Mouse (Mus musculus): ENCODE measurements around the gene Slc5a6. TPM values are rescaled to one million over a fixed set of nuclear protein-coding genes. Genes with fewer than 3 reads are reported as not detected.

Slc5a6 gene
- polyA plus RNA-seq (2012; rRNA removed) = 16.3 and 19.1 TPM in 2 replicates

- peak within 1 kb of the TSS; percentile 92 for H3K4me3 ChIP-seq (replicated peaks; ENCODE audit: extremely low read depth, low read depth, low read length)
- TF ChIP-seq POLR2A (IDR thresholded peaks at IDR 0.05; ENCODE audit: borderline replicate concordance, extremely low read depth, low read depth, low read length) (no peak), CTCF (IDR thresholded peaks at IDR 0.05; ENCODE audit: insufficient read depth, low read length) (peak; percentile 61)
- peak; percentile 28 for DNase-seq
- under 1% methylated on average over 23 of the region's 23 CpGs for WGBS
- H3K4me1 ChIP-seq (ENCODE audit: control insufficient read depth, insufficient read depth, low read length) = peaks cover 3% of the 10 kb centered on the region
These were observed at the start of gene Slc5a6 for GRCm38 (mm10) chr5:31048763-31049641. Gene Slc5a6 (minus strand): TSS chr5:31048924.

GRCm38 (mm10) chr5:31095711-31096480, 47.2 kb upstream of the Slc5a6 start:
- Histone ChIP-seq H3K4me1 (ENCODE audit: control insufficient read depth, insufficient read depth, low read length) (peaks cover 4% of the 10 kb centered on the region; the same call in 1 of the 2 replicates), H3K4me3 (replicated peaks; ENCODE audit: extremely low read depth, low read depth, low read length) (peak overlapping the region; percentile 7)
- no peak for DNase-seq
- TF ChIP-seq POLR2A (IDR thresholded peaks at IDR 0.05; ENCODE audit: borderline replicate concordance, extremely low read depth, low read depth, low read length) = no peak
- no peak for TF ChIP-seq CTCF (IDR thresholded peaks at IDR 0.05; ENCODE audit: insufficient read depth, low read length)
- 36% methylated on average over 11 of the region's 11 CpGs for WGBS

GRCm38 (mm10) chr5:31094799-31095691, 46.3 kb upstream of the Slc5a6 start:
- WGBS = under 1% methylated on average over 59 of the region's 59 CpGs
- peaks cover 4% of the 10 kb centered on the region; the same call in 1 of the 2 replicates for H3K4me1 ChIP-seq (ENCODE audit: control insufficient read depth, insufficient read depth, low read length)
- TF ChIP-seq CTCF (IDR thresholded peaks at IDR 0.05; ENCODE audit: insufficient read depth, low read length) = no peak
- TF ChIP-seq POLR2A (IDR thresholded peaks at IDR 0.05; ENCODE audit: borderline replicate concordance, extremely low read depth, low read depth, low read length) = no peak
- peak; percentile 59 for DNase-seq
- peak overlapping the region; percentile 15 for H3K4me3 ChIP-seq (replicated peaks; ENCODE audit: extremely low read depth, low read depth, low read length)

DNA sequence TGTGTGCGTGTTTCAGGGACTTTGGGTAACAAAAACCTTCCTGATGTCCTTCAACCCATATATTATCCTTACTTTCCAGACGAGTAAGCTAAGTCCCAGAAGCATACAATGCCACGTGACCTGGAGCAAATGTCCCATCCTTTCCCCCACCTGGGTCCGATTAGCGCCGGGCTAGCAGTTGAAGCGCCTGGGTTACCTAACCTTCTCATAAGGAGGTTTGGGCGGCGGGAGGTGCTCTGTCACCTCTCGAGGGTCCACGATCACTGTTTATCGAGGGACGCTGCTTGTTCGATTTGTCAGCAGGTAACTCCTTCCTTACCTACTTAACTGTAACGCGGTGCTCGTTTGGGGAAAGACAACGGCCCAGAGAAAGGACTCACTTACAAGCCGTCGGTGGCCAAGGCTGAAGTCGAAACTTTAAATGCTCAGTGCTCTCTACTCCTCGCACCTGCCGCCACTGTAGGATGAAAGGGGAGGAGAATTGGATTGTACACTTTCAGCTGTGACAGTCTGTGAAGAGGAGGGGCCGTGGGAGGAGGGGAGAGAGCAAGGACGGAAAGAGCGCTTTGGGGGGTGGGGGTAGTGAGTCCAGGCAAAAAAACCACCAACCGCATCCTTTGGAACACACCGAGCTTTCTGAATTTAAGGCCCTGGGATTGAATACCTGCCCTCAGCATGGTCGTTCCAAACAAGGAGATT, 45.5 kb upstream of the Slc5a6 start:
- TF ChIP-seq CTCF (IDR thresholded peaks at IDR 0.05; ENCODE audit: insufficient read depth, low read length) (no peak), POLR2A (IDR thresholded peaks at IDR 0.05; ENCODE audit: borderline replicate concordance, extremely low read depth, low read depth, low read length) (no peak)
- H3K4me1 ChIP-seq (ENCODE audit: control insufficient read depth, insufficient read depth, low read length) = peaks cover 4% of the 10 kb centered on the region; the same call in 1 of the 2 replicates
- WGBS = 2% methylated on average over 29 of the region's 29 CpGs
- H3K4me3 ChIP-seq (replicated peaks; ENCODE audit: extremely low read depth, low read depth, low read length) = no peak overlapping the region
- DNase-seq = no peak

DNA sequence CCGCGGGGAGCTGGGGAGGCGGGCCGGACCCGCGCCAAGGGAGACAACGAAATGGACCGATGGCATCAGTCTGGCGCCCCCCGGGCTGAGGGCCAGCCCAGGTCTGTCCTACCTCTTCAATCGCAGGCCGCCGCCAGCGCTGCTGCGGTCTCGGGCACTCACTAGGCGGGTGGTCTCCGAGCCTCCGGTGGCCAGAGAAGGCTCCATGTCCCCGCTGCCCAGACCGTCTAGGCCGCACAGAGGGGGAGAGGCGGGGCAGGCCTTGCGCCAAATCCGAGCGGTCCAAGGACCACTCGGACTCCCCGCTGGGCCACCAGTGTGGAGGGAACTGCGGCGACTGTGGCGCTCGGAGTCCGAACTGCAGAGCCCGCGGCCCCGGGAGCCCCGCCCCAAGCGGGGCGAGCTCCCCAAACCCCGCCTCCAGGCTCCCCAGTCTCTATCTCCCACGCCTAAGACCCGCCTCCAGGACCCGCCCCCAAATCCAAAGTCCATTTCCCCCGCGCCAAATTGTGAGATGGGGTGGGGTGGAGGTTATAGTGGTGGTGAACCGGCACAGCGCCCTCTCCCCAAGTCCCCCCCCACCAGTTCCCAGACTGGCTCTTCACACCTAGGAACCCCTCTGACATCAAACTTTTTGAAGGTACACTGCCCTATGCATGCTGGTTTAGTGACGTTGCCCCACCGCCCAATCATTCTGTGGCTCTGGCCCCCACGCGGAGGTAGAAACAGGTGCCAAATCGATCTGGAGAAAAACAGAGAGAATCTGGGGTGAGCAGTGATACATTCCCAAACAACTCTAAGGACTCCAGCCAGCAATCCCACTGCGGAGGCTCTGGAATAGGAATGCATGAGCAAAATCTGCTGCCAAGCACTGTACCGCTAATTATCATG, 44.7 kb upstream of the Slc5a6 start:
- H3K4me1 ChIP-seq (ENCODE audit: control insufficient read depth, insufficient read depth, low read length) = peaks cover 4% of the 10 kb centered on the region; the same call in 1 of the 2 replicates
- TF ChIP-seq POLR2A (IDR thresholded peaks at IDR 0.05; ENCODE audit: borderline replicate concordance, extremely low read depth, low read depth, low read length) (no peak), CTCF (IDR thresholded peaks at IDR 0.05; ENCODE audit: insufficient read depth, low read length) (no peak)
- WGBS = 2% methylated on average over 53 of the region's 54 CpGs
- H3K4me3 ChIP-seq (replicated peaks; ENCODE audit: extremely low read depth, low read depth, low read length) = no peak overlapping the region
- peak; percentile 31 for DNase-seq

GRCm38 (mm10) chr5:31092231-31092975, 43.7 kb upstream of the Slc5a6 start:
- WGBS = 5% methylated on average over 43 of the region's 53 CpGs
- H3K4me1 ChIP-seq (ENCODE audit: control insufficient read depth, insufficient read depth, low read length) = peaks cover 4% of the 10 kb centered on the region; the same call in 1 of the 2 replicates
- H3K4me3 ChIP-seq (replicated peaks; ENCODE audit: extremely low read depth, low read depth, low read length) = no peak overlapping the region
- TF ChIP-seq CTCF (IDR thresholded peaks at IDR 0.05; ENCODE audit: insufficient read depth, low read length) (no peak), POLR2A (IDR thresholded peaks at IDR 0.05; ENCODE audit: borderline replicate concordance, extremely low read depth, low read depth, low read length) (no peak)
- DNase-seq = no peak

DNA sequence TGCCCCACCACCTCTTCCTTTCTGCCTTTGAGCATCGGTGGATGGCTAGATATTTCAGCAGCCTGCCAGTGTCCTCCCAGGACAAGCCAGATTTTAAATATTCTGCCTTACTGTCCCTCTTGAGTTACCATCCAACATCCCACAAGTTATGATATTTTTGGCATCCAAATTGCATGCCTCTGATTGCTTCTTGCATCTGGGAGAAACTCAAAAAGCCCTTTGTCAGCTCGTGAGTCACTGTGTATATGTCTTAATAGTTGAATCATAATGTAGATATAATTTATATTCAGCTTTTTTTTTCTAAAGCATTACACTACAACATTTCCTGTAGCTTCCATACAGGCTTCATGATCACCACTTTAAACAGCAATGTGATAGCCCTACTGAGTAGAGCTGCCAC, 38.4 kb upstream of the Slc5a6 start:
- H3K4me1 ChIP-seq (ENCODE audit: control insufficient read depth, insufficient read depth, low read length) = no peaks in the 10 kb centered on the region
- DNase-seq = no peak
- 60% methylated on average over 2 of the region's 2 CpGs for WGBS
- TF ChIP-seq POLR2A (IDR thresholded peaks at IDR 0.05; ENCODE audit: borderline replicate concordance, extremely low read depth, low read depth, low read length) (no peak), CTCF (IDR thresholded peaks at IDR 0.05; ENCODE audit: insufficient read depth, low read length) (no peak)
- no peak overlapping the region for H3K4me3 ChIP-seq (replicated peaks; ENCODE audit: extremely low read depth, low read depth, low read length)

Measured in lung, adult 2 months (tissue).